Mouse (Mus musculus) embryonic fibroblast, embryonic 13.5 days (primary cell): ENCODE measurements around the gene Akr1cl. TPM values are rescaled to one million over a fixed set of nuclear protein-coding genes. Genes with fewer than 3 reads are reported as not detected.

Source experiments
- H3K27ac ChIP-seq: 2 replicates; pipeline ENCODE4 v1.5.1; 2012; ENCODE audit warnings: low read length, control low read depth, inconsistent platforms; ENCODE audit not compliant: insufficient read depth
- H3K4me1 ChIP-seq: 2 replicates; pipeline ENCODE4 v1.6.1; 2011; ENCODE audit warnings: low read length; ENCODE audit not compliant: control insufficient read depth, insufficient read depth
- H3K4me3 ChIP-seq: 2 replicates; pipeline ENCODE4 v1.5.1; 2011; ENCODE audit warnings: mild to moderate bottlenecking, control low read depth, low read length; ENCODE audit not compliant: insufficient read depth
- CTCF ChIP-seq: IDR thresholded peaks from 2 replicates; pipeline ENCODE4 v1.5.1; 2011; ENCODE audit warnings: mild to moderate bottlenecking, control low read depth, low read length, moderate library complexity, borderline replicate concordance; ENCODE audit not compliant: insufficient read depth
- POLR2A ChIP-seq: IDR thresholded peaks from 2 replicates; pipeline ENCODE4 v1.6.1; 2011; ENCODE audit warnings: low read depth, mild to moderate bottlenecking, control low read depth, low read length, moderate library complexity
- polyA plus RNA-seq: library from polyadenylated mRNA; stranded (reverse); fragments of >200 nt; gene quantifications from 2 replicates; pipeline ENCODE4 v1.2.4, GENCODE M21; 2011; ENCODE audit warnings: low read depth; ENCODE audit not compliant: missing spikeins, insufficient read length

Akr1cl gene
- polyA plus RNA-seq, 1 experiment, result not detected

DNA sequence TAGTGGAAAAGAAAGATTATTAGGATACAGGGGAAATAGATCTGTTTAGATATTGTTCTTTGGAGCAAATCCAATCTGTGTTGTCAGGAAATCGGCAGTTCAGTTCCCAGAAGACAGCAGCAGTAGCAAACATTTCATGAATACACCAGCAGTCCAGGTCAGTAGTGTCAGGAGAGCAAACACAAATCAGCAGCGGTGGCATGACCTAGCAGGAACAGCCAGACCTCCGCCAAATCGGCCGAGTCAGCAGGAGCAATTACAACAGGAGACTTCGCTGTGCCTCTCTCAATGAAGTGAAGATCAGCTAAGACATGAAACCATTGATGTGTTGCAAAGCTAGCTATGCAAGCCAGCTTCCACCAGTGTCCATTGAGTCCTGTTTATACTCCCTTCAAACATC, 27.0 kb downstream of the Akr1cl start:
- Histone ChIP-seq H3K4me1 (no peaks in the 10 kb centered on the region), H3K27ac (no peak overlapping the region), H3K4me3 (no peak overlapping the region)
- no peak for TF ChIP-seq POLR2A
- no peak for TF ChIP-seq CTCF

DNA sequence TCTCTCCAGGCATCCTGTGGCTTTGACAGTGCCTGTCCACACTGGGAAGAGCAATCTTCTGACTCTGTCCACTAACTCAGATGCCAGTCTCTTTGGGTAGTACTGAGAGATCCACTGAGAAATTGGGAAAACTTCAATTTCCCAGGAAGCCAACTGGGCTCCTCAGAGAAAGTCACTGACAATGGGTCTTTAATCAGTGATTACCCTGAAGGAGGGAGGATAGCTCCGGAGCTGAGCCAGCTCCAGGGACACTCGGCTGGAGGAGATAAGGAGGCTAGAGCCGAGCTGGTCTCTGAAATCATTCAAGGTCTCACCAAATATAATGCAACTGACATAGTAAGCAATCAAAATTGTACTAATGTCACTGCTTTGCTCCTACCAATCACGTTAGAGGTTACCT, 28.0 kb downstream of the Akr1cl start:
- Histone ChIP-seq H3K4me3 (no peak overlapping the region), H3K27ac (no peak overlapping the region), H3K4me1 (no peaks in the 10 kb centered on the region)
- TF ChIP-seq CTCF (no peak), POLR2A (no peak)

DNA sequence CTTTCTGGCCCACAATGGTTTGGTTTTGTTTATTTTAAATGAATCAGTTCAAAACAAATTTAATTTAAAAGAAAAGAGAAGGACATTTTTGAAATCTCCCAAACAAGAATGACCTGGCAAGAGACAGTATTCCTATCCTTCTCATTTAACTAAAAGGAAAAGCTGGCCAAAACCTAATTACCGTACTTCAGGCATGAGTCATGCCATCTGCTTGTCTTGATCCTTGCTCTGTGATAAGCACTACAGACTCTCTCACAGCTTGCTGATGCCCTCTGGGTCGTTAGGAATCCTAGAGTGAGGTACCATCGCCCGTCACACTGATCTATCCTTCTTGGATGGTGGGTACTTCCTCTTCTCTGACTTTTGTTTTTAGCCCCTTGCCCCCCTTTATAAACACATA, 39.4 kb downstream of the Akr1cl start:
- no peak overlapping the region for H3K4me3 ChIP-seq
- H3K27ac ChIP-seq, result no peak overlapping the region
- H3K4me1 ChIP-seq, result no peaks in the 10 kb centered on the region
- TF ChIP-seq CTCF (no peak), POLR2A (no peak)

DNA sequence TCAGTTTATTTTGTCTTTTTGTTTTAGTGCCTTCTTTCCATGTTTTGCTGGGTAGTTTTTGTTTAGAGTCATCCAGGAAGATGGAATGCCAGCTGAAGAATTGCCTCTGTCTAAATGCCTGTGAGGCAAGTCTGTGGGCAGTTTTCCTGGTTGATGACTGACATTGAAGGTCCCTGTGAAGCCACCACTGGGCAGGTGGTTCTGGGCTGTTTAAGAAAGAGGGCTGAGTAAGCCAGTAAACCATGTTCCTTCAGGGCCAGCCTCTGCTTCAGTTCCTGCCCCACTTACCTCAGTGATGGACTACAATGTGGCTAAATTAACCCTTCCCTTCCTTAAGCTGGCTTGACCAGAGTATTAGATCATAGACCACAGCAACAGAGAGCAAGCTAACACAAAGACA, 44.4 kb downstream of the Akr1cl start:
- Histone ChIP-seq H3K4me1 (no peaks in the 10 kb centered on the region), H3K4me3 (no peak overlapping the region), H3K27ac (no peak overlapping the region)
- TF ChIP-seq POLR2A, result no peak
- no peak for TF ChIP-seq CTCF

DNA sequence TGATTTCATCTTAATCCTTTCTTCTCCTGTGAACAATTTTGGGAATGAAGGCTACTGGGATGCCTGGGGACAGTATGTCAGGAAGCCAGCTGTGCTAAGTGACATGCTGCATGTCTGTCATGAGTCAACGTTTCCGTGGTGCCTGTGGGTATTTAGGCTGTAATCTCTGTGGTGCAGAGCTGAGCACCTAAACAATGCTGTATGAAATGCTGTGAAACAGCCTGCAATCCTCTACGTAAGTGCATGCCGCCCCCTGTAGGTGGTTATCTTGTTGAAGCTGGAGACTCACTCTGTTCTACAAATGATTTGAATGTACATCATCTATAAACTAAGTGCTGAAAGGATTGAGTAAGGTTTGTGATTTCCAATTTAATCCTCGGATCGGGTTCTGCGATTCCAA, 46.4 kb downstream of the Akr1cl start:
- Histone ChIP-seq H3K27ac (no peak overlapping the region), H3K4me1 (no peaks in the 10 kb centered on the region), H3K4me3 (no peak overlapping the region)
- TF ChIP-seq CTCF (no peak), POLR2A (no peak)

DNA sequence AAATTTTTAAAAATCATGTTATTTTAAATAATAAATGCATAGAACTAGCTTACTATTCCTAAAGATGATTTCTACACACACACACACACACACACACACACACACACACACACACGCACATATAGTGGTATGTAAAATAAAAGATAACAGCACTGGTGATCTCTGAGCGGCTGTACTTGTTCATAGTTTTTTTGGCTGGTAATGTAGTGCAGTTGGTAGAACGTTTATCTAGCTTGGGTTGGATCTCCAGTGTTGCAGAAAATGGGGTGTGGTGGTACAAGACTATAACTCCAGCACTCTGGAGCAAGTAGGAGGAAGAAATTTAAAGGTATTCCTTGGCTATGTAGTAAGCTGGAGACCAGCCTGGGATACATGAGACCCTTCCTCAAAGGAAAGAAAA, 49.3 kb downstream of the Akr1cl start:
- Histone ChIP-seq H3K27ac (no peak overlapping the region), H3K4me3 (no peak overlapping the region), H3K4me1 (no peaks in the 10 kb centered on the region)
- no peak for TF ChIP-seq CTCF
- no peak for TF ChIP-seq POLR2A

DNA sequence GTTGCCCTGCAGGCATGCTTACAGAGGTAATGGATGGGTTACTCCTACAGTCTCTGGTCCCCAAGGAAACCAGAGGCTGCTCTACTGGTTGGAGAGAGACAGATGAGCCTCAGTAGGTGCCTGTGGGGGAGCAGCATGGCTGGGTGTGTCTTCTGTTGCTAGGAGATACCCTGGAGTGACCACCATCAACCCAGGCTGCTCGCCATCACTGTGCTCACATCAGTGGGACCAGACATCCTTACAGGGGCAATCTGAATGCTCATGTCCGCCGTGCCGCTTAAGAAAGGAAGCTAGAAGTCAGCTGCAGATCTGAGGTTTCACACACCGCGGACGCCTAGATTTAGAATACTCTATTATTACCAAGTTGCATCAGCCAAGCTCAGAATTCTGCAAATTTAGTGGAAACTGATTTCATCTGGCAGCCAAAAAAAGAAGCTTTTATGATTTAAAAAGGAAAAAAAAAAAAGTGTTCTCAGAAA, 54.2 kb downstream of the Akr1cl start:
- Histone ChIP-seq H3K4me3 (no peak overlapping the region), H3K27ac (no peak overlapping the region; the same call in 1 of the 2 replicates), H3K4me1 (no peaks in the 10 kb centered on the region)
- TF ChIP-seq POLR2A (no peak), CTCF (no peak)

DNA sequence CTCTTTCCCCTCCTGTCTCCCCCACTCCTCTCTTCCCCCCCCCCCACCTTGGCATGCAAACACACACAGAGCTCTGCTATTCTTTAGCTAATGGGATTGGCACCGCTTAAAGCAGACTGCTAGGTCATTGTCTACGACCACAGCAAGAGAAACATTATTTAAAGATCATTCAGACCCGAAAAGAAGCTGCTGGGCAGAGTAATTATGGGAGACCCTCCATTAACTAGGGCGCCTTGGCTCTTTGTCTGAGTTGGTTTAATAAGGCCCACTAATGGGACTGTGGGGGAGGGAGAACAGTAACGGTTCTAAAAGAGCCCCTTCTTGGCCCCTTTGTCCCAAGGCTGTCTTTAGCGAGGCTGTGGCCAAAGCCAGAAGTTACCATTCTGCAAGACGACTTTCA, 57.2 kb downstream of the Akr1cl start:
- H3K27ac ChIP-seq, result no peak overlapping the region
- no peak overlapping the region for H3K4me3 ChIP-seq
- no peaks in the 10 kb centered on the region for H3K4me1 ChIP-seq
- TF ChIP-seq CTCF, result no peak
- TF ChIP-seq POLR2A, result no peak

DNA sequence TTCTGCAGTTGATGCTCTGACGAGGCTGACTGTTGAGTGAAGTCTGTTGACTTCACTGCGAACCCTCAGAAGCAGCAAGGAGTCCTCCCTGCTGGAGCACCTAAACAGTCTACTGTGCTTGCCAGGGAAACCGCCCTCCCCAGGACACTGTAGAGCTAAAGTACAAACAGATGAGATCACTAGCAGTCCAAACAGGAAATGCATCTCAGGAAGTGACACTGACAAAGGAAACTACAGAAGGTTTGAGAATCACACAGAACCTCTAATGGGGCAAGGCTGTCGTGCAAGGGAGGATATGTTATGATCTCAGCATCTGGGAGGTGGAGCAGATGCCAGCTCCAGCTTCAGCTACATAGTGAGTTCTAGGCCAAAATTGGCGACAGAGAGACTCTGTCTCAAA, 61.9 kb downstream of the Akr1cl start:
- Histone ChIP-seq H3K4me3 (no peak overlapping the region), H3K4me1 (no peaks in the 10 kb centered on the region), H3K27ac (no peak overlapping the region)
- no peak for TF ChIP-seq POLR2A
- TF ChIP-seq CTCF, result no peak

Other genes starting within 250 kb of the Akr1cl start
- gene Plekhm3, start 75.9 kb downstream of the Akr1cl start, polyA plus RNA-seq, result 6.5 and 8.2 TPM in 2 replicates
- gene Cryge, start 18.4 kb upstream of the Akr1cl start, polyA plus RNA-seq, result not detected in 2 replicates
- not detected in 2 replicates for gene Crygd, start 30.7 kb upstream of the Akr1cl start, polyA plus RNA-seq
- not detected in 2 replicates for gene Crygc, start 40.9 kb upstream of the Akr1cl start, polyA plus RNA-seq
- gene Crygb, start 49.5 kb upstream of the Akr1cl start, polyA plus RNA-seq, result not detected in 2 replicates
- not detected in 2 replicates for gene Cryga, start 70.6 kb upstream of the Akr1cl start, polyA plus RNA-seq
- not detected in 2 replicates for gene Gm28845, start 86.8 kb upstream of the Akr1cl start, polyA plus RNA-seq
- 0.32 TPM in 1 of 2 replicates, not detected in the other for gene D630023F18Rik, start 90.5 kb upstream of the Akr1cl start, polyA plus RNA-seq
- gene Idh1, start 153.7 kb upstream of the Akr1cl start, polyA plus RNA-seq, result 91.9 and 106 TPM in 2 replicates
- gene Pikfyve, start 153.9 kb upstream of the Akr1cl start, polyA plus RNA-seq, result 30.2 and 34.6 TPM in 2 replicates
- not detected in 2 replicates for gene Pth2r, start 249.3 kb upstream of the Akr1cl start, polyA plus RNA-seq